Mouse (Mus musculus) lung, postnatal 0 days (tissue): ENCODE results near the gene Acp7.

Experiments
- CTCF ChIP-seq: IDR thresholded peaks from 2 replicates; pipeline ENCODE4 v1.5.1; 2016; ENCODE audit warnings: antibody characterized with exemption, mild to moderate bottlenecking
- EP300 ChIP-seq: IDR thresholded peaks from 2 replicates; pipeline ENCODE4 v1.6.1; 2016; ENCODE audit warnings: antibody characterized with exemption, mild to moderate bottlenecking, control low read depth

GRCm38 (mm10) chr7:28634128-28634527 is 3.0 kb upstream of the Acp7 start:
- TF ChIP-seq CTCF (no peak), EP300 (no peak)
